Mouse (Mus musculus) liver, postnatal 0 days (tissue): ENCODE data around the gene Kxd1. TPM values are rescaled to one million over a fixed set of nuclear protein-coding genes. Genes with fewer than 3 reads are reported as not detected.

ENCODE experiments used
- ATAC-seq: fragments of 200-750 bp; cut with Nextera tagmentation; 2 replicates; pipeline ENCODE4 v1.8.0; 2017; ENCODE audit warnings: mild to moderate bottlenecking, moderate library complexity
- DNase-seq: peaks from one replicate; pipeline ENCODE4 v3.0.0-alpha.2; 2016
- H3K27ac ChIP-seq: fragments of 300-500 bp; sonication (generic); 2 replicates; pipeline ENCODE4 v1.5.1; 2014; ENCODE audit warnings: antibody characterized with exemption, moderate library complexity, mild to moderate bottlenecking, low read depth
- H3K27me3 ChIP-seq: fragments of 300-500 bp; sonication (generic); 2 replicates; pipeline ENCODE4 v1.6.1; 2014; ENCODE audit warnings: low read length, control low read depth, mixed read lengths; ENCODE audit not compliant: insufficient read depth
- H3K36me3 ChIP-seq: fragments of 300-500 bp; sonication (generic); replicated peaks from 2 replicates; pipeline ENCODE4 v1.6.1; 2014; ENCODE audit warnings: mild to moderate bottlenecking, control low read depth, low read length, moderate library complexity, mixed read lengths; ENCODE audit not compliant: insufficient read depth
- H3K4me1 ChIP-seq: fragments of 300-500 bp; sonication (generic); 2 replicates; pipeline ENCODE4 v1.6.1; 2014; ENCODE audit warnings: antibody characterized with exemption, mild to moderate bottlenecking, control low read depth; ENCODE audit not compliant: insufficient read depth
- H3K4me2 ChIP-seq: fragments of 300-500 bp; sonication (generic); 2 replicates; pipeline ENCODE4 v1.6.1; 2014; ENCODE audit warnings: low read depth, mild to moderate bottlenecking, low read length, moderate library complexity, mixed read lengths
- H3K4me3 ChIP-seq: fragments of 300-500 bp; sonication (generic); 2 replicates; pipeline ENCODE4 v1.5.1; 2014; ENCODE audit warnings: low read depth, low read length
- H3K9ac ChIP-seq: fragments of 300-500 bp; sonication (generic); replicated peaks from 2 replicates; pipeline ENCODE4 v1.6.1; 2014; ENCODE audit warnings: mild to moderate bottlenecking, moderate library complexity
- H3K9me3 ChIP-seq: fragments of 300-500 bp; sonication (generic); 2 replicates; pipeline ENCODE4 v1.6.1; 2016; ENCODE audit warnings: mild to moderate bottlenecking, control low read depth, low read length, mixed read lengths
- CTCF ChIP-seq: sonication (generic); IDR thresholded peaks from 2 replicates; pipeline ENCODE4 v1.5.1; 2016; ENCODE audit warnings: antibody characterized with exemption, low read depth
- EP300 ChIP-seq: IDR thresholded peaks from 2 replicates; pipeline ENCODE4 v1.6.1; 2016; ENCODE audit warnings: antibody characterized with exemption, low read depth, mild to moderate bottlenecking
- WGBS: fragments of 180-500 bp; shearing (Covaris S2); extraction: QIAGEN DNeasy Blood & Tissue Kit; methylation state at CpG from one replicate; pipeline ENCODE4 v1.1.7; 2014; ENCODE audit not compliant: insufficient replicate concordance; 5-methylcytosine and 5-hydroxymethylcytosine counted together
- polyA plus RNA-seq: library from polyadenylated mRNA; unstranded; fragments of >200 nt; fragmentation: Nextera tagmentation; extraction: Ambion mirVana; gene quantifications from 2 replicates; pipeline ENCODE4 v1.2.1, GENCODE M21; 2015

Kxd1 gene
- polyA plus RNA-seq, 1 experiment from 2014 or later, result 43.1 TPM

DNA sequence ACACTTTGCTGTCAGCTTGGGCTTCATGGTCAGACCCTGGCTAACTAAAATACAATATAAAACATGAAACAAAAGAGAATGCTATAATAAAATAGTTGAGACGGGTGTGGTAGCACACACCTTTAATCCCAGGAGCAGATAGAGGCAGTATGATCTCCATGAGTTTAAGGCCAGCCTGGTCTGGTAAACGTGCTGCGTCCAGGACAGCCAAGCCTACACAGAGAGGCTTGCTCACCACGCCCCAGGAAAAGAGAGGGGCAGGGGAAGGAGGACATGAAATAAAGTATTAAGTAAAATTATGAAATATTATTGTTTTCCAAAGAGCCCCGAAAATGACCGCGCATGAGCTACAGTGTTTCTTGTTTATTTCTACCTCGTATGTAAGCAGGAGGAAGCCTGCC is 645 bp downstream of the Kxd1 start:
- DNase-seq, result no peak
- Histone ChIP-seq H3K4me2 (peak overlapping the region; percentile 64), H3K4me1 (peaks cover 41% of the 10 kb centered on the region), H3K27ac (peak overlapping the region; percentile 97), H3K4me3 (peak overlapping the region; percentile 90), H3K9ac (peak overlapping the region; percentile 99), H3K9me3 (no peaks in the 10 kb centered on the region), H3K36me3 (peaks cover 16% of the 10 kb centered on the region), H3K27me3 (no peaks in the 10 kb centered on the region)
- no peak for ATAC-seq
- no peak for TF ChIP-seq EP300
- no peak for TF ChIP-seq CTCF
- WGBS, result 0% methylated on average over 8 of the region's 8 CpGs

- H3K9ac ChIP-seq, result peak overlapping the region; percentile 80
- TF ChIP-seq CTCF (peak; percentile 94), EP300 (peak; percentile 79)
- 1% methylated on average over 51 of the region's 51 CpGs for WGBS
These were observed 5.0 kb downstream of the Kxd1 start for GRCm38 (mm10) chr8:70522592-70523403.

GRCm38 (mm10) chr8:70519606-70520005 is 8.2 kb downstream of the Kxd1 start:
- ATAC-seq (no peak), DNase-seq (no peak)
- no peak overlapping the region for H3K4me3 ChIP-seq
- H3K27me3 ChIP-seq, result no peaks in the 10 kb centered on the region
- peaks cover 19% of the 10 kb centered on the region for H3K4me1 ChIP-seq
- H3K27ac ChIP-seq, result no peak overlapping the region
- 53% methylated on average over 2 of the region's 2 CpGs for WGBS
- no peak for TF ChIP-seq CTCF
- TF ChIP-seq EP300, result no peak
- H3K36me3 ChIP-seq, result peaks cover 25% of the 10 kb centered on the region
- H3K4me2 ChIP-seq, result no peak overlapping the region
- H3K9ac ChIP-seq, result no peak overlapping the region
- no peaks in the 10 kb centered on the region for H3K9me3 ChIP-seq

More at GRCm38 (mm10) chr8:70522592-70523403, 5.0 kb downstream of the Kxd1 start:
- Histone ChIP-seq H3K4me1 (peaks cover 29% of the 10 kb centered on the region), H3K27ac (peak overlapping the region; percentile 89), H3K27me3 (no peaks in the 10 kb centered on the region), H3K4me3 (peak overlapping the region; percentile 63), H3K4me2 (peak overlapping the region; percentile 88), H3K36me3 (peaks cover 14% of the 10 kb centered on the region; the same call in 1 of the 2 replicates), H3K9me3 (no peaks in the 10 kb centered on the region)
- ATAC-seq, result peak; percentile 89
- peak; percentile 97 for DNase-seq

DNA sequence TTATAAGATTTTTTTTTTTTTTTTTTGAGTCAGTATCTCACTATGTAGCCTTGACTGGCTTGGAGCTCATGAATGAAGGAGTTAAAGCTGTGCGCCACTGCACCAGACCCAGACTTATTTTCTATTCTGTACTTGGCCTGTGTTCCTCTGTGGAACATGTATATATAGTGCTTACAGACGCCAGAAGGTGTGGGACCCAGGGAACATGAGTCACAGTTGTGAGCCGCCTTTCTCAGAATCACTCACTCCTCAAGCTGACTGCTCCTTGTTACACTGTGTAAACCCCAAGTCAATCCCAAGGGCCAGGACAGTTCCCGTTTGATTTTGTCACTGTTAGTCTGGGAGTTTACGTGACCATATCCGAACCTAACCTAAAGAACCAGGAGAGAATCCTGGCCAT is 8.7 kb downstream of the Kxd1 start:
- no peak for DNase-seq
- Histone ChIP-seq H3K4me1 (peaks cover 19% of the 10 kb centered on the region), H3K27ac (no peak overlapping the region), H3K4me2 (no peak overlapping the region), H3K9me3 (no peaks in the 10 kb centered on the region), H3K36me3 (peaks cover 25% of the 10 kb centered on the region), H3K9ac (no peak overlapping the region), H3K27me3 (no peaks in the 10 kb centered on the region), H3K4me3 (no peak overlapping the region)
- ATAC-seq, result no peak
- 86% methylated on average over 6 of the region's 6 CpGs for WGBS
- TF ChIP-seq EP300 (no peak), CTCF (no peak)

DNA sequence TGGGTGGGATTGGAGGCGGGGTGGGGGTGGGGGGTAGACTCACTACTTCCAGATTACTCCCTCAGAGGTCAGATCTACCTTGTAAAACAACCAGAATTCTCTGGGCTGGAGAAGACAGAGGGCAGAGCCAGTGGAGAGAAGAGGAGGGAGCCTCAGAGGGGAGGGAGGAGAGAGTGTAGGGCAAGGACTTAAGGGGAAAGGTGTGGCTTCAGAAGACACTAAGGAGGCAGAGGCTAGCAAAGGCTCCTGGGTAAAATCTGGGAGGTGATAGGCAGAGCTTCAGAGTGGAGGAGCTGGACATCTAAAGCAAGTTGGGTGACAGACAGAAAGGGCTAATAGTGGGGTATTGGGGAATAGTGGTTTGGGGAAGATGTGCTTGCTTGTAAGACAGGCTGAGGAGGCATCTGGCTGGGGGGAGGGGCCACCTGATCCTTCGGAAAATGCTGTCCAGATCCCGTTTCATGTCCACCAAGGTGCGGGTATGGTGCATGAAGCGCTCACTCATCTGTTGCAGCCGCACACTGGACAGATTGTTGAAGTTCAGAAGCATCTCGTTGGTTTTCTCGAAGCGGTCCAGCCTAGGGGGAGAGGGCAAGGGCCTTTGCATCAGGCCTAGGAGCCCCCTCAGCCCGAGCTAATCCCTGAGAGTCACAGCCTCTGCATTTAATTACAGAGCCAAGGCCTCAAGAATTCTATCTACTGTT is 9.7 kb downstream of the Kxd1 start:
- DNase-seq, result no peak
- no peak overlapping the region for H3K4me3 ChIP-seq
- TF ChIP-seq EP300, result no peak
- TF ChIP-seq CTCF, result no peak
- H3K9ac ChIP-seq, result no peak overlapping the region
- peaks cover 34% of the 10 kb centered on the region for H3K36me3 ChIP-seq
- H3K4me1 ChIP-seq, result peaks cover 12% of the 10 kb centered on the region
- 80% methylated on average over 10 of the region's 10 CpGs for WGBS
- H3K9me3 ChIP-seq, result no peaks in the 10 kb centered on the region
- no peaks in the 10 kb centered on the region for H3K27me3 ChIP-seq
- H3K4me2 ChIP-seq, result no peak overlapping the region
- no peak overlapping the region for H3K27ac ChIP-seq
- ATAC-seq, result no peak

DNA sequence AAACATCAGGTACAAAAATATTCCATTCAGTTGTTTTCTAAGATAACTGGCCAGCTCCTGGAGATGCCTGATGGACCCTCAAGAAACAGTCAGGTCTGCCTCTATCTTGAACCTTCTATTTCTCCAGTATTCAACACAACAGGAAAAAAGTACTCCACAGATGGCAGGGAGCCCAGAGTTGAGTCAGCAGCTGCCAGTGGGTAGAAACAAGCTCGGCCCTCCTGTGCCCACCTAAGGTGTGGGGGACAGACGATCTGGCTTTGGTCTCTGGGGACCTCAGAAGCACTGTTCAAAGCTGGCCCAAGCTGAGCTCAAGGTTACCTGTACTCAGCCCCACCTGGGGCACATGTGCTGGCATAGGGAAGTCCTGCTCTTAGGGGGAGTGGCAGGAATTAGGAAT is 14.3 kb downstream of the Kxd1 start:
- Histone ChIP-seq H3K27ac (no peak overlapping the region), H3K27me3 (no peaks in the 10 kb centered on the region), H3K9me3 (no peaks in the 10 kb centered on the region), H3K36me3 (peaks cover 36% of the 10 kb centered on the region), H3K4me1 (peaks cover 23% of the 10 kb centered on the region), H3K9ac (no peak overlapping the region), H3K4me2 (no peak overlapping the region), H3K4me3 (no peak overlapping the region)
- WGBS, result 64% methylated on average over 2 of the region's 2 CpGs
- TF ChIP-seq CTCF, result no peak
- TF ChIP-seq EP300, result no peak
- ATAC-seq, result no peak
- no peak for DNase-seq
